In the genomic region with DNA sequence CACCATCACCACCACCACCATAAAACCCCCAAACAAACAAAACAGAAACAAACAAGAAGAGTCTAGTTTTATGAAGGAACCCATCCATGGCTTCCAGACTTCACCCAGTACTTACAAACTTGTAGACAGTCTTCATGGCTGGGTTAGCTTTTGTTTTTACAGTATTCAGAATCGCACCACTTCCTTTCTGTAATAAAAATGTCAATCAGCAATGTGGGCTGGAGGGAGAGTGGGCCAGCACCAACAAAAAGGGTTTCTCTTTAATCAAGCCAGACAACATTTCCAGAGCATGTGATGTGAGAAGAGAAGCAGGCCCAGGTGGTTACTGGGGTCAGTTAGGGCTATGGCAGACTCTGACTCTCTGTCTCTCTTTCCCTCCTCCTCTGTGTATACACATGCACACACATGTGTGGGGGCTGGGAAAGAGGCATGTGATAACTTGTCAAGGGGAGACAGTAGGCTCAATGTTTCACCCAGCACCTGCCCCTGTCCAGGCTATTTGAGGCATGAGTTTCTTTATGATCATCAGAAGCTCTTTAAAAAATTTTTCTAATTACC, we compare ENCODE assay signal across 14 mouse cellular contexts.
"Had no signal": no experiment of that assay in that cellular context is flagged by ENCODE, and none has a peak within 500 bp of the region (broad histone marks: within the 10 kb centered on the region; RNA-seq: fewer than 3 reads in every experiment).

No protein-coding gene starts in this region.

- H3K36me3 ChIP-seq: midbrain, embryonic 15.5 days; neural tube, embryonic 12.5 days; stomach, embryonic 15.5 days had no signal

- H3K4me1 ChIP-seq: neural tube, embryonic 12.5 days had no signal

- H3K27me3 ChIP-seq: megakaryocyte, embryonic 14.5 days; midbrain, embryonic 13.5 days; midbrain, embryonic 15.5 days; neural tube, embryonic 12.5 days; stomach, embryonic 15.5 days had no signal

- H3K4me3 ChIP-seq: megakaryocyte, embryonic 14.5 days; midbrain, embryonic 13.5 days; midbrain, embryonic 15.5 days; neural tube, embryonic 12.5 days; stomach, embryonic 15.5 days had no signal

- H3K9ac ChIP-seq: lung, embryonic 14.5 days; midbrain, embryonic 13.5 days; midbrain, embryonic 15.5 days; neural tube, embryonic 12.5 days; stomach, embryonic 15.5 days had no signal

- H3K4me2 ChIP-seq: lung, embryonic 14.5 days; midbrain, embryonic 11.5 days; midbrain, embryonic 13.5 days; midbrain, embryonic 15.5 days; neural tube, embryonic 12.5 days; stomach, embryonic 15.5 days had no signal

- H3K9me3 ChIP-seq: megakaryocyte, embryonic 14.5 days; midbrain, embryonic 13.5 days; midbrain, embryonic 15.5 days; neural tube, embryonic 12.5 days; stomach, embryonic 15.5 days had no signal

- ATAC-seq: midbrain, embryonic 13.5 days; midbrain, embryonic 15.5 days had no signal

- H3K27ac ChIP-seq: macrophage; midbrain, embryonic 13.5 days; midbrain, embryonic 15.5 days; neural tube, embryonic 12.5 days; stomach, embryonic 15.5 days; stomach, postnatal 0 days had no signal

- DNase-seq: lung, embryonic 14.5 days; lung, postnatal 10 days; right cerebral cortex, postnatal 14 days; thymus, adult 2 months; thymus, postnatal 25 days; thymus, postnatal 4 days had no signal
